Mouse (Mus musculus) heart, embryonic 10.5 days (tissue): ENCODE measurements at regions not wholly inside any gene's neighbourhood (a gene's known extent, or its start where the extent isn't known, plus 50 kb on each side); places are given as distances from the start of the nearest gene placed in this dataset.
A peak's percentile ranks its signal among the peaks of the same experiment; 100 is the strongest.

Experiments used
- DNase-seq: peaks from one replicate; pipeline ENCODE4 v3.0.0-alpha.2; 2017; ENCODE audit warnings: low spot score
- H3K27ac ChIP-seq: fragments of 300-500 bp; sonication (generic); 2 replicates; pipeline ENCODE4 v1.5.1; 2016; ENCODE audit warnings: mild to moderate bottlenecking
- H3K27me3 ChIP-seq: fragments of 300-500 bp; sonication (generic); 2 replicates; pipeline ENCODE4 v1.6.1; 2016; ENCODE audit warnings: mild to moderate bottlenecking; ENCODE audit not compliant: poor library complexity, insufficient read depth, severe bottlenecking
- H3K36me3 ChIP-seq: fragments of 300-500 bp; sonication (generic); 2 replicates; pipeline ENCODE4 v1.6.1; 2016; ENCODE audit warnings: mild to moderate bottlenecking, moderate library complexity
- H3K4me1 ChIP-seq: fragments of 300-500 bp; sonication (generic); 2 replicates; pipeline ENCODE4 v1.6.1; 2016; ENCODE audit warnings: mild to moderate bottlenecking
- H3K4me3 ChIP-seq: fragments of 300-500 bp; sonication (generic); 2 replicates; pipeline ENCODE4 v1.5.1; 2016; ENCODE audit warnings: mild to moderate bottlenecking, moderate library complexity
- H3K9me3 ChIP-seq: fragments of 300-500 bp; sonication (generic); 2 replicates; pipeline ENCODE4 v1.6.1; 2016; ENCODE audit warnings: mild to moderate bottlenecking, moderate library complexity
- WGBS: fragments of 180-500 bp; shearing (Covaris S2); methylation state at CpG from one replicate; pipeline ENCODE4 v1.1.7; 2016; 5-methylcytosine and 5-hydroxymethylcytosine counted together

DNA sequence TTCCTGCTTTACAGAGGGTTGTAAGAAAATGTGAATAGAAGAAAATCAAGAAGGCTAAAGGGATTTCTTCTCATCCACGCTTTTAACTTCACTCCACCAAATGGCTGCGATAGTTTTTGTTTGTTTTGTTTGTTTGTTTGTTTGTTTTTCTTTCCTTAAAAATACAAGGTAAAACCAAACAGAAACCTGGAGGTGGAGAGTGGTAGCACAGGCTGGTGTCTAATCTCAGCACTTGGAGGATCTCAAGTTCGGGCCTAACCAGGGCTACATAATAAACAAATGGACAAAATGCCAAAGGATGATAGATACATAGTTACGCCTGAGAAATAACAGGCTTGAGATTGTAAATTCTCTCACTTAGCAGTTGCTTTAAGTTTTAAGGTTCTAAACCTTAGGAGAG lies 50.8 kb upstream of the Mboat1 start:
- Histone ChIP-seq H3K4me1 (peaks cover 14% of the 10 kb centered on the region), H3K36me3 (no peaks in the 10 kb centered on the region), H3K27ac (peak overlapping the region; percentile 83), H3K9me3 (no peaks in the 10 kb centered on the region), H3K4me3 (no peak overlapping the region), H3K27me3 (no peaks in the 10 kb centered on the region)
- DNase-seq = no peak
- WGBS = 55% methylated on average over 4 of the region's 4 CpGs

- Histone ChIP-seq H3K36me3 (no peaks in the 10 kb centered on the region), H3K4me1 (peaks cover 14% of the 10 kb centered on the region), H3K27me3 (no peaks in the 10 kb centered on the region), H3K27ac (peak overlapping the region; percentile 83), H3K4me3 (peak overlapping the region; percentile 33; the same call in 1 of the 2 replicates), H3K9me3 (no peaks in the 10 kb centered on the region)
- 3% methylated on average over 10 of the region's 10 CpGs for WGBS
- peak; percentile 95 for DNase-seq
Measured at GRCm38 (mm10) chr13:30085005-30085404, 51.3 kb upstream of the Mboat1 start.

- H3K9me3 ChIP-seq = no peaks in the 10 kb centered on the region
- WGBS = 34% methylated on average over 5 of the region's 5 CpGs
- H3K4me1 ChIP-seq = peaks cover 14% of the 10 kb centered on the region
- H3K36me3 ChIP-seq = no peaks in the 10 kb centered on the region
- no peak for DNase-seq
- H3K27me3 ChIP-seq = no peaks in the 10 kb centered on the region
- peak overlapping the region; percentile 33 for H3K4me3 ChIP-seq
- peak overlapping the region; percentile 83 for H3K27ac ChIP-seq
Measured at GRCm38 (mm10) chr13:30084386-30084785, 51.9 kb upstream of the Mboat1 start.

- Histone ChIP-seq H3K9me3 (no peaks in the 10 kb centered on the region), H3K4me1 (peaks cover 14% of the 10 kb centered on the region), H3K36me3 (no peaks in the 10 kb centered on the region), H3K27me3 (no peaks in the 10 kb centered on the region), H3K4me3 (peak overlapping the region; percentile 33), H3K27ac (peak overlapping the region; percentile 83)
- peak; percentile 83 for DNase-seq
- 6% methylated on average over 6 of the region's 6 CpGs for whole genome bisulfite sequencing
Measured at GRCm38 (mm10) chr13:30083949-30084348, 52.3 kb upstream of the Mboat1 start.

- Histone ChIP-seq H3K9me3 (no peaks in the 10 kb centered on the region), H3K27ac (no peak overlapping the region), H3K4me1 (peaks cover 14% of the 10 kb centered on the region), H3K27me3 (no peaks in the 10 kb centered on the region), H3K36me3 (no peaks in the 10 kb centered on the region), H3K4me3 (no peak overlapping the region)
- 80% methylated on average over 2 of the region's 2 CpGs for WGBS
- DNase-seq = no peak
Measured at GRCm38 (mm10) chr13:30082761-30083160, 53.5 kb upstream of the Mboat1 start.

DNA sequence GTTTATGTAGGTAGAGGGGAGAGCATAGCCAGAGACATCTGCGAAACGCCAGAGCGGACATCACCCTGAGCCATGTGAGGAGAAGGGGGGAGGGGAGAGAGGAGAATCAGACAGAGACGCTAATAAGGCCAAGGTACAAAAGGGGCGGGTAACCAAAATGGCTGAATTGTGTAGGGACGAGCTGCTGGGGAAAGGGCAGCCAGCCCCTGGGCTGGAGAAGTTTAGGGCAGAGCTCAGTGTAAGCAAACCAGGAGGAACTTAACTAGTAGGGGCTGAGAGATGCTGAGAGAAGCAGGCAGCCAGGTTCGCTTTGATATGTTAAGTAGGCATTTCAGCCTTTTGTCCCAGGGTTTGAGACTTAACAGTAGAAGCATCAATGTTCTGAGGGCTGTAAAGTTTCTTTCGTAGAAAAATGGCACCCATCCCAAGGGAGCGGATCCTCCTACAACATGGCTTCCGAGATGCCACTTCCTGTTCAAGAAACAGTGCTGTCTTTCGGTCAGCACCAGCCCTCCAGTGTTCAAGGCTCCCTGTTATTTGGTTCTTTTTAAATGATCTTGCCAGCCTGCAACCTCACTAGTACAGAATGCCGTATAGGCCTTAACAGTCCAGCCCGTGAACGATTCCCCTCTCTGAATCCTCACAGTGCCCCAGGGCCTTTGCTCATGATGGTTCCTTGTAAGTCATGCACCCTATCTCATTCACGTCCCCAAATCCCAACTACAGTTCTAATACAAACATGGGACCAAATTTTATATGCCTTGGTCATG lies 55.4 kb upstream of the Mboat1 start:
- no peak for DNase-seq
- H3K9me3 ChIP-seq = no peaks in the 10 kb centered on the region

GRCm38 (mm10) chr13:30074517-30075064 lies 61.7 kb upstream of the Mboat1 start:
- WGBS = 90% methylated on average over 2 of the region's 2 CpGs
- H3K4me1 ChIP-seq = no peaks in the 10 kb centered on the region
- no peak for DNase-seq
- H3K27me3 ChIP-seq = no peaks in the 10 kb centered on the region
- H3K36me3 ChIP-seq = no peaks in the 10 kb centered on the region
- H3K9me3 ChIP-seq = no peaks in the 10 kb centered on the region
- H3K27ac ChIP-seq = no peak overlapping the region
- H3K4me3 ChIP-seq = no peak overlapping the region

More for the DNA sequence above, 55.4 kb upstream of the Mboat1 start:
- Histone ChIP-seq H3K4me3 (no peak overlapping the region; the same call in 1 of the 2 replicates), H3K36me3 (no peaks in the 10 kb centered on the region), H3K27ac (0 out of 2 replicates have a peak overlapping the region, but pooled peaks have one; percentile 4), H3K4me1 (peaks cover 14% of the 10 kb centered on the region), H3K27me3 (no peaks in the 10 kb centered on the region)
- WGBS = 73% methylated on average over 15 of the region's 15 CpGs

DNA sequence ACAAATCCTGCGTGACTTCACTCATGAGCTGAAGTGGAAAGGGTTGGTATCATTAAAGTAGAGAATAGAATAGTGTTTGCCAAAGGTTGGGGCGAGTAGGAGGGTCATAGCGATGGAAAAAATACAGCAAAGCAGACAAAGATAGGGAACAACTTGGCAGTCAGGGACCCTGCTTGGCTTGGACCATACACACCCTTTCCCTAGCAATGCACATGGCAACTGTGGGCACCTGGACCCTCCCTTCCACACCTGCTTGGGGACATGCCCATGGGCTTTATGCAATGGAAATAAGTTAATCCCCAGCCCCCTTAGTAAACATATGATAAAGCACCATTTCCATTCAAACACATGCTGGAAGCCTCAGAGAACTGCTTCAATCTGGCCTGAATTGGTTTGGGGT lies 62.2 kb upstream of the Mboat1 start:
- WGBS = 79% methylated on average over 3 of the region's 3 CpGs
- Histone ChIP-seq H3K27ac (no peak overlapping the region), H3K27me3 (no peaks in the 10 kb centered on the region)

GRCm38 (mm10) chr13:30069397-30069796 lies 66.9 kb upstream of the Mboat1 start:
- 70% methylated on average over 2 of the region's 2 CpGs for WGBS
- DNase-seq = no peak
- no peaks in the 10 kb centered on the region for H3K27me3 ChIP-seq
- no peaks in the 10 kb centered on the region for H3K4me1 ChIP-seq
- no peak overlapping the region for H3K4me3 ChIP-seq
- H3K36me3 ChIP-seq = no peaks in the 10 kb centered on the region
- H3K9me3 ChIP-seq = no peaks in the 10 kb centered on the region
- no peak overlapping the region for H3K27ac ChIP-seq

More for the DNA sequence above, 62.2 kb upstream of the Mboat1 start:
- no peaks in the 10 kb centered on the region for H3K9me3 ChIP-seq
- no peak for DNase-seq
- H3K36me3 ChIP-seq = no peaks in the 10 kb centered on the region
- H3K4me3 ChIP-seq = no peak overlapping the region
- no peaks in the 10 kb centered on the region for H3K4me1 ChIP-seq

GRCm38 (mm10) chr13:30067581-30068375 lies 68.5 kb upstream of the Mboat1 start:
- WGBS = 78% methylated on average over 6 of the region's 6 CpGs
- DNase-seq = peak; percentile 58
- no peaks in the 10 kb centered on the region for H3K9me3 ChIP-seq
- H3K27ac ChIP-seq = no peak overlapping the region
- H3K4me1 ChIP-seq = no peaks in the 10 kb centered on the region
- no peaks in the 10 kb centered on the region for H3K27me3 ChIP-seq
- H3K4me3 ChIP-seq = no peak overlapping the region
- H3K36me3 ChIP-seq = no peaks in the 10 kb centered on the region

DNA sequence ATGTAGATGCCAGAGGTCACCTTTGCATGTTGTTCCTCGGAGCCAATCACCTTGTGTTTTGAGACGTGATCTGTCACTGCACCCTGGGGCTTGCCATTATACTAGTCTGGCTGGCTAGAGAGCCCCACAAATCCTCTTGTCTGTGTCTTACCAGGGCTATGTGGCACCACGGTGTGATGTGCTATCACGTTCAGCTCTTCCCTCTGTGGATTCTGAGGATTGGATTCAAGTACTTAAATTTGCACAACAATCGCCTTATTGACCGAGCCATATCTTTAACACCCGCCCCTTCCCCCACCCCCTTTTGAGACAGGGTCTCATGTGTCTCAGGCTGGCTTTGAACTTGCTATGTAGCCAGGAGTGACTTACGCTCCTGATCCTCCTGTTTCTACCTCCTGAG lies 70.8 kb upstream of the Mboat1 start:
- Histone ChIP-seq H3K4me1 (no peaks in the 10 kb centered on the region), H3K27ac (no peak overlapping the region), H3K9me3 (no peaks in the 10 kb centered on the region), H3K27me3 (no peaks in the 10 kb centered on the region), H3K4me3 (no peak overlapping the region), H3K36me3 (no peaks in the 10 kb centered on the region)
- 58% methylated on average over 8 of the region's 8 CpGs for WGBS
- no peak for DNase-seq

DNA sequence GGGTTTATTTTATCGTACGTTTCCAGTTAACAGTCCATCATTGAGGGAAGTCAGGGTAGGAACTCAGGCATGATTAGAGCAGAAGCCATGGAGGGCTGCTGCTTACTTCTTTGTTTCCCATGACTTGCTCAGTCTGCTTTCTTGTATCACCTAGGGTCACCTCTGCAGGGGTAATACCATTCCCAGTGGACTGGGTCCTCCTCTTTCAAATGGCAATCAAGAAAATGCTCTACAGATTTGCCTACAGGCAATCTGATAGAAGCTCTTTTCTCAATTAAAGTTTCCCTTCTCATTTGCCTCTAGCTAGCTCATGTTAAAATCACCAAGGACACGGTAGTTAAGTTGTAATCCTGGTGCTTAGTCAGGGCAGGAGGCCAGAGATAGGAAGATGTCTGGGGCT lies 72.5 kb upstream of the Mboat1 start:
- Histone ChIP-seq H3K27ac (no peak overlapping the region), H3K36me3 (no peaks in the 10 kb centered on the region), H3K27me3 (no peaks in the 10 kb centered on the region), H3K9me3 (no peaks in the 10 kb centered on the region), H3K4me3 (no peak overlapping the region), H3K4me1 (no peaks in the 10 kb centered on the region)
- WGBS = 83% methylated on average over 3 of the region's 3 CpGs
- no peak for DNase-seq

GRCm38 (mm10) chr13:30062285-30062684 lies 74.0 kb upstream of the Mboat1 start:
- Histone ChIP-seq H3K27me3 (no peaks in the 10 kb centered on the region), H3K4me1 (no peaks in the 10 kb centered on the region), H3K4me3 (no peak overlapping the region), H3K9me3 (no peaks in the 10 kb centered on the region), H3K36me3 (no peaks in the 10 kb centered on the region), H3K27ac (no peak overlapping the region)
- 82% methylated on average over 4 of the region's 4 CpGs for WGBS
- DNase-seq = no peak
